Mouse (Mus musculus): ENCODE measurements around the gene Phf14.

GRCm38 (mm10) chr6:11942089-11942488 is 34.5 kb downstream of the Phf14 start:
- TF ChIP-seq CTCF (IDR thresholded peaks at IDR 0.05; ENCODE audit: low read depth) (no peak), EP300 (IDR thresholded peaks at IDR 0.05; ENCODE audit: low read depth) (no peak)

Measured in liver, postnatal 0 days (tissue).